In the genomic region with DNA sequence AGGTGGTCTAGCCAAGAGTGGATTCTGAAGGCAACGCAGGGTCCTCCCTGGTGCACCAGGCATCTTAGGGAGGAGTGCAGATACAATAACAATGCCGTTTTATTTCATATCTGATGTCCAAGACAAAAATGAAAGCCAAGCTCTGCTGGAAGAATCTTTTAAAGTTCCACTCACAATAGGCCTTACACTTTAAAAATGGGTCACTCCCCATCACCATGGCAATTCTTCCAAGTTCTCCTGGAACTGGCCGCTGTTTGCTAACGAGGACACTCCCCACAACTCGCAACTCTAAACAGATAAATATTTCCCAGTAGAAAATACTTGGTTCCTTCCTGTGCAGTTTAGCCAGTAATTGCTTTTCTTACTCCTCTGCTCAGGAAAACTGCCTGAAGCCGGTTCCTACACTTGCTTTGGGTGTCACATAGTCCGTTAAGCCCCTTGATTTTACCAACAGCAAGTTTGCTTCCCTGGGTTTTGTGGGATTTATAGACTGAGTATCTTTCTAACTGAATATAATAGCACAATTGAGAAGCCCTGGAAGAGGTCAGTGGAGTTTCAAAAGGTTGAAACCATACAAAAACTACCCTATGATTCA, we compare ENCODE assay signal across 14 mouse cellular contexts. TPM values are rescaled to one million over a fixed set of nuclear protein-coding genes. Genes with fewer than 3 reads are reported as not detected.
A peak's percentile ranks its signal among the peaks of the same experiment; 100 is the strongest.
DNase-seq lines count a peak whose midpoint lies in the region; ATAC-seq and TF ChIP-seq lines count a peak whose summit lies in the region.
"Had no signal": no experiment of that assay in that cellular context is flagged by ENCODE, and none has a peak within 500 bp of the region (broad histone marks: within the 10 kb centered on the region; RNA-seq: fewer than 3 reads in every experiment).

No protein-coding gene starts in this region.

- H3K27ac ChIP-seq in limb, embryonic 15.5 days: peak overlapping the region; percentile 2; the same call in 1 of the 2 replicates
- no peak overlapping the region for H3K27ac ChIP-seq in limb, embryonic 10.5 days
- peak overlapping the region; percentile 57; the same call in 1 of the 2 replicates for H3K27ac ChIP-seq in testis, adult 2 months (ENCODE audit: control insufficient read depth, insufficient read depth, low read depth, low read length)
- H3K27ac ChIP-seq: forebrain, embryonic 12.5 days; hindbrain, embryonic 13.5 days; lung, embryonic 15.5 days; neural tube, embryonic 13.5 days had no signal

- TF ChIP-seq CTCF in testis, adult 2 months (IDR thresholded peaks at IDR 0.05; ENCODE audit: control insufficient read depth, insufficient read depth, insufficient replicate concordance, low read depth, low read length): no peak

- H3K4me3 ChIP-seq in limb, embryonic 15.5 days: no peak overlapping the region
- H3K4me3 ChIP-seq in limb, embryonic 10.5 days: no peak overlapping the region
- H3K4me3 ChIP-seq in testis, adult 2 months (ENCODE audit: control insufficient read depth, low read depth, low read length): no peak overlapping the region
- H3K4me3 ChIP-seq: forebrain, embryonic 12.5 days; hindbrain, embryonic 13.5 days; lung, embryonic 15.5 days; neural tube, embryonic 13.5 days had no signal

- no peaks in the 10 kb centered on the region for H3K9me3 ChIP-seq in limb, embryonic 15.5 days
- 0 out of 2 replicates have a peak, but pooled peaks cover 2% of the 10 kb centered on the region for H3K9me3 ChIP-seq in limb, embryonic 10.5 days (replicated peaks)
- H3K9me3 ChIP-seq: forebrain, embryonic 12.5 days; hindbrain, embryonic 13.5 days; lung, embryonic 15.5 days; neural tube, embryonic 13.5 days had no signal

- H3K36me3 ChIP-seq in limb, embryonic 15.5 days: no peaks in the 10 kb centered on the region
- no peaks in the 10 kb centered on the region for H3K36me3 ChIP-seq in limb, embryonic 10.5 days
- no peaks in the 10 kb centered on the region for H3K36me3 ChIP-seq in testis, adult 2 months (ENCODE audit: control insufficient read depth, insufficient read depth, low read length)
- H3K36me3 ChIP-seq: forebrain, embryonic 12.5 days; hindbrain, embryonic 13.5 days; lung, embryonic 15.5 days; neural tube, embryonic 13.5 days had no signal

- no peaks in the 10 kb centered on the region for H3K4me1 ChIP-seq in limb, embryonic 15.5 days
- H3K4me1 ChIP-seq in limb, embryonic 10.5 days: peaks cover 8% of the 10 kb centered on the region; the same call in 1 of the 2 replicates
- peaks cover 3% of the 10 kb centered on the region for H3K4me1 ChIP-seq in testis, adult 2 months (ENCODE audit: control insufficient read depth, insufficient read depth, low read length)
- H3K4me1 ChIP-seq: forebrain, embryonic 12.5 days; hindbrain, embryonic 13.5 days; neural tube, embryonic 13.5 days had no signal

- no peak for TF ChIP-seq POLR2A in testis, adult 2 months (IDR thresholded peaks at IDR 0.05; ENCODE audit: control insufficient read depth, low read depth, low read length)

- DNase-seq in heart, adult 8-10 months (ENCODE audit: low spot score): peak; percentile 57
- DNase-seq in heart, postnatal 4 days: no peak
- DNase-seq in limb, embryonic 10.5 days (ENCODE audit: low spot score): no peak
- DNase-seq in testis, postnatal 10 days (ENCODE audit: low spot score): no peak
- DNase-seq in adipocyte (ENCODE audit: low spot score): no peak
- DNase-seq: adrenal gland, adult 2 months; right cerebral cortex, postnatal 25 days had no signal

- H3K27me3 ChIP-seq in limb, embryonic 15.5 days: no peaks in the 10 kb centered on the region
- no peaks in the 10 kb centered on the region for H3K27me3 ChIP-seq in limb, embryonic 10.5 days (ENCODE audit: low read depth, poor library complexity, severe bottlenecking)
- H3K27me3 ChIP-seq in testis, adult 2 months (ENCODE audit: control insufficient read depth, insufficient read depth, low read length): no peaks in the 10 kb centered on the region
- H3K27me3 ChIP-seq: forebrain, embryonic 12.5 days; hindbrain, embryonic 13.5 days; lung, embryonic 15.5 days; neural tube, embryonic 13.5 days had no signal

- no peak overlapping the region for H3K4me2 ChIP-seq in limb, embryonic 15.5 days
- H3K4me2 ChIP-seq: forebrain, embryonic 12.5 days; hindbrain, embryonic 13.5 days; lung, embryonic 15.5 days; neural tube, embryonic 13.5 days had no signal

- 46% methylated on average over 7 of the region's 7 CpGs for WGBS in limb, embryonic 15.5 days
- WGBS in limb, embryonic 10.5 days: 69% methylated on average over 7 of the region's 7 CpGs

- ATAC-seq in limb, embryonic 15.5 days (ENCODE audit: insufficient number of reproducible peaks, low FRiP score, low TSS enrichment, low read depth): no peak
- ATAC-seq: midbrain, embryonic 16.5 days had no signal

- no peak overlapping the region for H3K9ac ChIP-seq in limb, embryonic 15.5 days
- H3K9ac ChIP-seq: forebrain, embryonic 12.5 days; hindbrain, embryonic 13.5 days; lung, embryonic 15.5 days; neural tube, embryonic 13.5 days had no signal

RNA-seq across cellular contexts. Expression of a gene that starts 28.1 kb away (rescaled TPM):
- total RNA-seq in heart, adult 8-10 months (2022): 10 to 100 TPM; 35.7 to 51.4 (median 39.9) TPM
- 100 to 1,000 TPM in 1 of 2 experiments, 10 to 100 TPM in 1; 99.0 to 102 TPM for total RNA-seq in heart, postnatal 4 days (2021)
- polyA plus RNA-seq in limb, embryonic 15.5 days (2015; fragmentation: Nextera tagmentation; extraction: Ambion mirVana): 97.1 and 98.7 TPM in 2 replicates
- polyA plus RNA-seq in limb, embryonic 10.5 days (2016; fragmentation: Nextera tagmentation; extraction: Ambion mirVana): 46.4 and 63.7 TPM in 2 replicates
- polyA plus RNA-seq in testis, adult 2 months (2012; rRNA removed): 27.2 and 29.0 TPM in 2 replicates
